Mouse (Mus musculus) heart, postnatal 0 days (tissue): ENCODE measurements around the gene Ylpm1. TPM values are rescaled to one million over a fixed set of nuclear protein-coding genes. Genes with fewer than 3 reads are reported as not detected.

Experiments used
- ATAC-seq: fragments of 200-750 bp; cut with Nextera tagmentation; 2 replicates; pipeline ENCODE4 v1.8.0; 2017; ENCODE audit warnings: low read depth, moderate number of reproducible peaks, moderate library complexity; ENCODE audit not compliant: insufficient read depth
- DNase-seq: peaks from one replicate; pipeline ENCODE4 v3.0.0-alpha.2; 2016; ENCODE audit warnings: low spot score
- H3K27ac ChIP-seq: fragments of 300-500 bp; sonication (generic); 2 replicates; pipeline ENCODE4 v1.5.1; 2014; ENCODE audit warnings: low read depth, mild to moderate bottlenecking
- H3K27me3 ChIP-seq: fragments of 300-500 bp; sonication (generic); 2 replicates; pipeline ENCODE4 v1.6.1; 2014; ENCODE audit warnings: low read length, mixed read lengths; ENCODE audit not compliant: control insufficient read depth, insufficient read depth
- H3K36me3 ChIP-seq: fragments of 300-500 bp; sonication (generic); replicated peaks from 2 replicates; pipeline ENCODE4 v1.6.1; 2014; ENCODE audit warnings: low read length, mixed read lengths; ENCODE audit not compliant: control insufficient read depth, insufficient read depth
- H3K4me1 ChIP-seq: fragments of 300-500 bp; sonication (generic); 2 replicates; pipeline ENCODE4 v1.6.1; 2014; ENCODE audit warnings: antibody characterized with exemption; ENCODE audit not compliant: control insufficient read depth, insufficient read depth
- H3K4me2 ChIP-seq: fragments of 300-500 bp; sonication (generic); 2 replicates; pipeline ENCODE4 v1.6.1; 2014; ENCODE audit warnings: low read depth, mild to moderate bottlenecking, low read length, moderate library complexity
- H3K4me3 ChIP-seq: fragments of 300-500 bp; sonication (generic); 2 replicates; pipeline ENCODE4 v1.5.1; 2014; ENCODE audit warnings: low read depth, low read length
- H3K9ac ChIP-seq: fragments of 300-500 bp; sonication (generic); replicated peaks from 2 replicates; pipeline ENCODE4 v1.6.1; 2014; ENCODE audit warnings: low read depth, low read length, mixed read lengths
- H3K9me3 ChIP-seq: fragments of 300-500 bp; sonication (generic); replicated peaks from 2 replicates; pipeline ENCODE4 v1.6.1; 2016; ENCODE audit warnings: low read length; ENCODE audit not compliant: control insufficient read depth
- CTCF ChIP-seq: IDR thresholded peaks from 2 replicates; pipeline ENCODE4 v1.5.1; 2016; ENCODE audit warnings: antibody characterized with exemption, control low read depth, low read depth
- EP300 ChIP-seq: IDR thresholded peaks from 2 replicates; pipeline ENCODE4 v1.6.1; 2016; ENCODE audit warnings: antibody characterized with exemption, low read depth
- WGBS: fragments of 180-500 bp; shearing (Covaris S2); extraction: QIAGEN DNeasy Blood & Tissue Kit; methylation state at CpG from one replicate; pipeline ENCODE4 v1.1.7; 2014; 5-methylcytosine and 5-hydroxymethylcytosine counted together
- polyA plus RNA-seq: library from polyadenylated mRNA; unstranded; fragments of >200 nt; fragmentation: Nextera tagmentation; extraction: Ambion mirVana; gene quantifications from 2 replicates; pipeline ENCODE4 v1.2.1, GENCODE M21; 2015
- total RNA-seq: library from RNA; depleted of rRNA; stranded (reverse); fragments of >200 nt; gene quantifications from 2 replicates; pipeline ENCODE4 v1.2.3, GENCODE M21; 2014; ENCODE audit warnings: low replicate concordance; rRNA removed

Gene Ylpm1
- total RNA-seq (10.2 and 14.7 TPM in 2 replicates), polyA plus RNA-seq (10.2 and 10.5 TPM in 2 replicates)

DNA sequence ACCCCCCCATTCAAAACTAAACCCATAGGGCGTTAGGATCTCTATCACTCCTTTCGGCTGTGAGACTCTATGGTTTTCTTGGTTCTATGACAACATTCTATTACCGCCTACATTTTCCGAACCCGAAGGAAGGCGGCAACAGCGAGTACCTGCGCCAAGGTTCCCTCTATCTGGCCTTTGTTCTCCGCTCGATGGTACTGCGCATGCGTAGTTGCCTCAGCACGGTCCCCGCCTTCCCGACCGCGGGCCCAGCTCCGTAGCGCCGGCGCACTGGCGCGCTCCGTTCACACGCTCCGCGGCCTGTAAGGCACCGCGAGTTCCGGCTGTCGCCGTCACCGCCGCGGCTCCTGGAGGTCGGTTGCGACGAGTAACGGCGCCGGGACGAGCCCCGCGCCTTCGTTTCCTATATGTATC, at the start of gene Ylpm1:
Ylpm1 (plus strand) TSS at position 239 of the 414 bp plus-strand sequence.
- H3K4me1 ChIP-seq: peaks cover 23% of the 10 kb centered on the region
- peak; percentile 50 for TF ChIP-seq CTCF
- TF ChIP-seq EP300: 0 out of 2 replicates have a peak, but pooled peaks have one; percentile 48
- no peaks in the 10 kb centered on the region for H3K36me3 ChIP-seq
- WGBS: under 1% methylated on average over 45 of the region's 45 CpGs
- no peaks in the 10 kb centered on the region for H3K27me3 ChIP-seq
- peak within 1 kb of the TSS; percentile 91 for H3K9ac ChIP-seq
- H3K4me3 ChIP-seq: peak within 1 kb of the TSS; percentile 84
- peak within 1 kb of the TSS; percentile 72 for H3K27ac ChIP-seq
- no peaks in the 10 kb centered on the region for H3K9me3 ChIP-seq
- peak within 1 kb of the TSS; percentile 94 for H3K4me2 ChIP-seq
- ATAC-seq (peak; percentile 99), DNase-seq (peak; percentile 98)

GRCm38 (mm10) chr12:84947894-84948583, 48.1 kb upstream of the Ylpm1 start:
- H3K4me3 ChIP-seq: no peak overlapping the region
- DNase-seq (no peak), ATAC-seq (no peak)
- TF ChIP-seq CTCF (no peak), EP300 (no peak)
- 58% methylated on average over 2 of the region's 2 CpGs for WGBS
- no peaks in the 10 kb centered on the region for H3K9me3 ChIP-seq
- H3K9ac ChIP-seq: no peak overlapping the region
- H3K4me1 ChIP-seq: peaks cover 52% of the 10 kb centered on the region
- no peaks in the 10 kb centered on the region for H3K27me3 ChIP-seq
- no peak overlapping the region for H3K4me2 ChIP-seq
- peak overlapping the region; percentile 70 for H3K27ac ChIP-seq
- H3K36me3 ChIP-seq: peaks cover 15% of the 10 kb centered on the region

DNA sequence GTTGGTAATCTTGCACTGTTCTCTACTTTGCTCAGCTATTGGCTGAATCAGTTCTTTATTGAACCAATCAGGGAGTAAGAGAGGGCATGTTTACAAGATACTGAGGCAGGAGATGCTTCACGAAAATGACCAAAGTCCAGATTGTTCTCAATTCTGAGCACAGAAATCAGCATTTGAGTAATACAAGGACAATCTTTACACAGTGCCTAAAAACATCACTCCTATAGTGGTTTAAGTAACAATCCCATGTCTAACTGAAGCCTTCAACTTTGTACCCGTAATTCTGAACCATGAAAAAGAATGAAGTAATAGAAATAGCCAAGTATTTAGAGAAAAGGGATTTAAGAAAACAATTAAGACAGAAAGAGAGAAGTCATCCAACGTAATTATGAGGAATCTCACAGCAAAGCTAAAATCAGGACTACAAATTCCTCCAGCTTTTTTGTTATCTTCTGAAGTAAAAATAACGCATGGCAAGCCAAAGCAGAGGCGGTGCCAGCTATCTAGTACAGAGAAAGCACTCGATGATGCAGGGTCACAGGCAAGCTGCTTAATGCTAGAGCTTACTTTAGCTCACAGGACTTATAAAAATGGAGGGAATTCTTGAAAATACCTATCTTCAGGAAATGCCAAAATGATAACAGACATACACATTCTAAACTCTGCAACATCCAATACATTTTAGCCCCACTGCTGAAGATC, 47.4 kb upstream of the Ylpm1 start:
- ATAC-seq (peak; percentile 67), DNase-seq (peak; percentile 67)
- no peak overlapping the region for H3K9ac ChIP-seq
- H3K4me3 ChIP-seq: no peak overlapping the region
- no peaks in the 10 kb centered on the region for H3K27me3 ChIP-seq
- 33% methylated on average over 6 of the region's 6 CpGs for WGBS
- peak overlapping the region; percentile 70 for H3K27ac ChIP-seq
- peaks cover 15% of the 10 kb centered on the region for H3K36me3 ChIP-seq
- peaks cover 46% of the 10 kb centered on the region for H3K4me1 ChIP-seq
- H3K4me2 ChIP-seq: no peak overlapping the region
- TF ChIP-seq EP300: no peak
- TF ChIP-seq CTCF: no peak
- H3K9me3 ChIP-seq: no peaks in the 10 kb centered on the region

GRCm38 (mm10) chr12:84950763-84951162, 45.4 kb upstream of the Ylpm1 start:
- Histone ChIP-seq H3K9ac (no peak overlapping the region), H3K27me3 (no peaks in the 10 kb centered on the region), H3K9me3 (no peaks in the 10 kb centered on the region), H3K4me1 (peaks cover 29% of the 10 kb centered on the region), H3K4me3 (no peak overlapping the region), H3K27ac (0 out of 2 replicates have a peak overlapping the region, but pooled peaks have one; percentile 39), H3K36me3 (peaks cover 15% of the 10 kb centered on the region), H3K4me2 (no peak overlapping the region)
- 47% methylated on average over 6 of the region's 6 CpGs for WGBS
- TF ChIP-seq EP300 (no peak), CTCF (no peak)
- DNase-seq: no peak
- ATAC-seq: no peak

DNA sequence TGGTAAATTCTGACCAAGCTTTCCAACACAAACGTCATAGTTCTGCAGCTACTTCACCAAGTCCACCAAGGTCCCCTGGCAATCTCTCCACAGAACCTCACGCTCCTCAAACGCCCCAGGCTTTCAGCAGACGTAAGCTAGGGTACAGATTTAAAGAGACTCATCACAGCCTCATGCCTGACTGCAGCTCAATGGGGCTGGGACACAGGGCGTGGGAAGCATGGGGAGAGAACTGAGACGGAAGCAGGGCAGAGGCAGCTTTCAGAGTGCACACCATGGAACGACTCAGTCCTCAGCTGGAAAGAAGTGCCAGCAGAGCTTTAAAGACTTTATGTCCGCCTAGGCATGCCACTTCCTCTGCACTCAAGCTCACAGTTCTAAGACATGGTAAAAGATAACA, 44.6 kb upstream of the Ylpm1 start:
- peaks cover 12% of the 10 kb centered on the region for H3K36me3 ChIP-seq
- 52% methylated on average over 8 of the region's 8 CpGs for WGBS
- no peak overlapping the region for H3K9ac ChIP-seq
- TF ChIP-seq CTCF (no peak), EP300 (no peak)
- H3K27me3 ChIP-seq: no peaks in the 10 kb centered on the region
- H3K4me3 ChIP-seq: no peak overlapping the region
- no peak overlapping the region for H3K4me2 ChIP-seq
- ATAC-seq (no peak), DNase-seq (no peak)
- peaks cover 29% of the 10 kb centered on the region for H3K4me1 ChIP-seq
- H3K27ac ChIP-seq: peak overlapping the region; percentile 39
- H3K9me3 ChIP-seq: no peaks in the 10 kb centered on the region
